Mouse (Mus musculus) neural tube, embryonic 15.5 days (tissue): ENCODE data around the gene Stau1. TPM values are rescaled to one million over a fixed set of nuclear protein-coding genes. Genes with fewer than 3 reads are reported as not detected.
A peak's percentile ranks its signal among the peaks of the same experiment; 100 is the strongest.

ENCODE experiments used
- ATAC-seq: fragments of 200-750 bp; cut with Nextera tagmentation; 2 replicates; pipeline ENCODE4 v1.8.0; 2017; ENCODE audit warnings: mild to moderate bottlenecking, moderate TSS enrichment, moderate library complexity; ENCODE audit not compliant: low FRiP score
- H3K27ac ChIP-seq: fragments of 300-500 bp; sonication (generic); replicated peaks from 2 replicates; pipeline ENCODE4 v1.5.1; 2015; ENCODE audit warnings: mild to moderate bottlenecking, inconsistent platforms
- H3K27me3 ChIP-seq: fragments of 300-500 bp; sonication (generic); replicated peaks from 2 replicates; pipeline ENCODE4 v1.6.1; 2015; ENCODE audit warnings: inconsistent platforms
- H3K36me3 ChIP-seq: fragments of 300-500 bp; sonication (generic); 2 replicates; pipeline ENCODE4 v1.6.1; 2015; ENCODE audit warnings: inconsistent platforms
- H3K4me1 ChIP-seq: fragments of 300-500 bp; sonication (generic); 2 replicates; pipeline ENCODE4 v1.6.1; 2015; ENCODE audit warnings: inconsistent platforms
- H3K4me2 ChIP-seq: fragments of 300-500 bp; sonication (generic); 2 replicates; pipeline ENCODE4 v1.6.1; 2015; ENCODE audit warnings: inconsistent platforms, mild to moderate bottlenecking, moderate library complexity
- H3K4me3 ChIP-seq: fragments of 300-500 bp; sonication (generic); replicated peaks from 2 replicates; pipeline ENCODE4 v1.5.1; 2015; ENCODE audit warnings: mild to moderate bottlenecking, inconsistent platforms
- H3K9ac ChIP-seq: fragments of 300-500 bp; sonication (generic); replicated peaks from 2 replicates; pipeline ENCODE4 v1.6.1; 2015; ENCODE audit warnings: mild to moderate bottlenecking, inconsistent platforms
- H3K9me3 ChIP-seq: fragments of 300-500 bp; sonication (generic); replicated peaks from 2 replicates; pipeline ENCODE4 v1.6.1; 2016; ENCODE audit warnings: inconsistent platforms
- WGBS: fragments of 180-500 bp; shearing (Covaris S2); methylation state at CpG from one replicate; pipeline ENCODE4 v1.1.7; 2015; ENCODE audit warnings: mixed read lengths; 5-methylcytosine and 5-hydroxymethylcytosine counted together
- polyA plus RNA-seq: library from polyadenylated mRNA; unstranded; fragments of >200 nt; fragmentation: Nextera tagmentation; extraction: Ambion mirVana; gene quantifications from 2 replicates; pipeline ENCODE4 v1.2.1, GENCODE M21; 2015

Gene Stau1
- polyA plus RNA-seq, result 96.6 and 103 TPM in 2 replicates

GRCm38 (mm10) chr2:166995796-166996532, at the start of gene Stau1:
Stau1 (minus strand) TSS chr2:166996299.
- WGBS, result under 1% methylated on average over 81 of the region's 88 CpGs
- Histone ChIP-seq H3K27me3 (no peaks in the 10 kb centered on the region), H3K36me3 (no peaks in the 10 kb centered on the region), H3K4me2 (peak within 1 kb of the TSS; percentile 82), H3K9me3 (no peaks in the 10 kb centered on the region), H3K9ac (peak within 1 kb of the TSS; percentile 81), H3K4me1 (peaks cover 49% of the 10 kb centered on the region), H3K4me3 (peak within 1 kb of the TSS; percentile 80), H3K27ac (peak within 1 kb of the TSS; percentile 93)
- ATAC-seq, result peak; percentile 99

GRCm38 (mm10) chr2:167043400-167044121, 47.5 kb upstream of the Stau1 start:
- H3K4me1 ChIP-seq, result no peaks in the 10 kb centered on the region
- H3K36me3 ChIP-seq, result peaks cover 93% of the 10 kb centered on the region
- H3K27ac ChIP-seq, result no peak overlapping the region
- no peak overlapping the region for H3K9ac ChIP-seq
- no peak overlapping the region for H3K4me3 ChIP-seq
- 96% methylated on average over 12 of the region's 12 CpGs for WGBS
- ATAC-seq, result no peak
- H3K9me3 ChIP-seq, result no peaks in the 10 kb centered on the region
- H3K4me2 ChIP-seq, result no peak overlapping the region
- H3K27me3 ChIP-seq, result no peaks in the 10 kb centered on the region

DNA sequence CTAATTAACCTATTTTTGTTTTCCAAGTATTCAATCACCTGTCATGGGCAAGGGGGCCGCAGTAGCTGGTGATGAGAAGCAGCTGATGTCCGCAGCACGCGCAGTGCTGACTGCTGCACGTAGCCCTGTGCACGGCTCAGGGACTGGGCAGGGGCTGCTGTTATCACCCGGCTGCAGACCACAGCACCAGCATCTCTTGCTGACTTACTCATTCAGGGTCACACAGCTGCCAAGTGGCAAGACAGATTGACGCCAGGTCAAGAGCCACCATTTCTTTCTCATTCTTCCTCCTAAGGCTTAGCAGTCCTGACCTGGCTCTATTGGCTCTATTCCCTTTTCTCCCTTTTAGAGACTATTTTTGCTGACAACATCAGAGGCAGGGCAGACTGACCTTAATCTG, 43.3 kb upstream of the Stau1 start:
- 85% methylated on average over 8 of the region's 8 CpGs for WGBS
- H3K9me3 ChIP-seq, result no peaks in the 10 kb centered on the region
- H3K27ac ChIP-seq, result no peak overlapping the region
- peaks cover 99% of the 10 kb centered on the region for H3K36me3 ChIP-seq
- no peaks in the 10 kb centered on the region for H3K4me1 ChIP-seq
- H3K4me3 ChIP-seq, result no peak overlapping the region
- H3K9ac ChIP-seq, result no peak overlapping the region
- no peak overlapping the region for H3K4me2 ChIP-seq
- no peak for ATAC-seq
- H3K27me3 ChIP-seq, result no peaks in the 10 kb centered on the region

GRCm38 (mm10) chr2:167038716-167039115, 42.6 kb upstream of the Stau1 start:
- H3K4me1 ChIP-seq, result no peaks in the 10 kb centered on the region
- 98% methylated on average over 7 of the region's 7 CpGs for WGBS
- no peak overlapping the region for H3K4me2 ChIP-seq
- no peak overlapping the region for H3K9ac ChIP-seq
- H3K27me3 ChIP-seq, result no peaks in the 10 kb centered on the region
- no peak for ATAC-seq
- H3K36me3 ChIP-seq, result peaks cover 99% of the 10 kb centered on the region
- no peaks in the 10 kb centered on the region for H3K9me3 ChIP-seq
- no peak overlapping the region for H3K4me3 ChIP-seq
- no peak overlapping the region for H3K27ac ChIP-seq

DNA sequence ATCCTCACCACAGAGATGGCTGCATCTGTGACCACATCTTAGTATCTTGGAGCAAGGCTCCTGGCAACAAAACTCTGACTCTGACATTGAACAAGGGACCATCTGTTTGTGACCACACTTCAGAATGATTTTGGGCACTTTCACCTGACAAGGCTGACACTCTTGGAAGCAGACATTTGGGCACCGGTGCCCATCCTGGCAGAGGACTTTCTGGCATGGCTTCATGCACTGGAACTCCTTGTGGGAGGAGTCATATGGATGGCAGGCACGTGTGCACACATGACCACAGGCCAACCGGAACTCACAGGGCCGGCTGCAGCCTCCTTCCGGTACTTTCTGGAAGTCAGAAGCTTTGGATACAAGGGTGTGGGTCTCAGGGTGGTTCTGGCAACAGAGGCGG, 42.2 kb upstream of the Stau1 start:
- H3K9me3 ChIP-seq, result no peaks in the 10 kb centered on the region
- H3K4me2 ChIP-seq, result no peak overlapping the region
- H3K4me1 ChIP-seq, result no peaks in the 10 kb centered on the region
- H3K9ac ChIP-seq, result no peak overlapping the region
- no peaks in the 10 kb centered on the region for H3K27me3 ChIP-seq
- H3K27ac ChIP-seq, result no peak overlapping the region
- 90% methylated on average over 6 of the region's 6 CpGs for WGBS
- H3K36me3 ChIP-seq, result peaks cover 99% of the 10 kb centered on the region
- no peak for ATAC-seq
- H3K4me3 ChIP-seq, result no peak overlapping the region

DNA sequence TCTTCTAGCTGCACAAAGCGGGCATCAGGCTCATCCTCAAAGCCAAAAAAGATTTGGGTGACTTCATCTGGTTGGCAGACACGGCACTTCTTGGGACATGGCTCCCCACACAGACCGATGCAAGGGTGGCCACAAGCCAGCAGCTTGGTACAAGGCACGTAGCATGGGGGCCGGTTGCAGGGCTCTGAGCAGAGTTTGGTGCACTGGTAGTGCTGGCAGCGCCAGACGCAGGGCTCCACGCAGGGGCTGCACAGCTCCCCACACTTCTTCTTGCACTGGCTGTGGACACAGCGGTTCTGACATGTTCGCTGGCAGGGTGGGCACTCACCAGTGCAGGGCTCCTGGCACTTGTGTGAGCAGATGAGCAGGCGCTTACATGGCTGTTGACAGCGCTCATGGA, 41.6 kb upstream of the Stau1 start:
- no peaks in the 10 kb centered on the region for H3K4me1 ChIP-seq
- peaks cover 96% of the 10 kb centered on the region for H3K36me3 ChIP-seq
- ATAC-seq, result no peak
- H3K4me2 ChIP-seq, result no peak overlapping the region
- no peak overlapping the region for H3K27ac ChIP-seq
- H3K9ac ChIP-seq, result no peak overlapping the region
- H3K27me3 ChIP-seq, result no peaks in the 10 kb centered on the region
- H3K4me3 ChIP-seq, result no peak overlapping the region
- H3K9me3 ChIP-seq, result no peaks in the 10 kb centered on the region
- 97% methylated on average over 12 of the region's 12 CpGs for WGBS

- 95% methylated on average over 4 of the region's 4 CpGs for WGBS
- ATAC-seq, result no peak
- H3K27me3 ChIP-seq, result no peaks in the 10 kb centered on the region
- no peaks in the 10 kb centered on the region for H3K4me1 ChIP-seq
- H3K4me3 ChIP-seq, result no peak overlapping the region
- H3K4me2 ChIP-seq, result no peak overlapping the region
- H3K27ac ChIP-seq, result no peak overlapping the region
- peaks cover 89% of the 10 kb centered on the region for H3K36me3 ChIP-seq
- no peak overlapping the region for H3K9ac ChIP-seq
- H3K9me3 ChIP-seq, result no peaks in the 10 kb centered on the region
These were observed 34.4 kb upstream of the Stau1 start for GRCm38 (mm10) chr2:167030507-167030906.

GRCm38 (mm10) chr2:167028553-167028952, 32.5 kb upstream of the Stau1 start:
- peaks cover 86% of the 10 kb centered on the region for H3K36me3 ChIP-seq
- no peak overlapping the region for H3K27ac ChIP-seq
- H3K9me3 ChIP-seq, result no peaks in the 10 kb centered on the region
- ATAC-seq, result no peak
- no peaks in the 10 kb centered on the region for H3K27me3 ChIP-seq
- WGBS, result 94% methylated on average over 7 of the region's 7 CpGs
- no peaks in the 10 kb centered on the region for H3K4me1 ChIP-seq
- no peak overlapping the region for H3K4me3 ChIP-seq
- H3K4me2 ChIP-seq, result no peak overlapping the region
- no peak overlapping the region for H3K9ac ChIP-seq

DNA sequence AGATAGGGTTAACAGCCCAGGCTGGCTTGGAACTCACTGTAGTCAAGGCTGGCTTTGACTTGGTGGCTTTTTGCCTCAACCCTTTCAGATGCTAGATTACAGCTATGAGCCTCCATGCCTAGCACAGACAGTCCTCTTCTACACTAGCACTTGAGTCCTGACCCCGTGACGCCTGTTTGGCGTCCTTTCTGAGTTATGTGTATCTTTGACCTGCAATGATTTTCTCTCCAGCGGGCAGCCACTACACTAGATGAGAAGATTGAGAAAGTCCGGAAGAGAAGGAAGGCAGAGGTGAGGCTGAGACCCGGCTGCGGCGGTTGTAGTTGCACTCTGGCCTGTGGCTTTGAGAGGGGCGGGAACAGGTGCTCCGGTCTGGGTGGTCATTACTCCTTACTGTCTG, 23.3 kb upstream of the Stau1 start:
- H3K4me3 ChIP-seq, result no peak overlapping the region
- H3K27me3 ChIP-seq, result no peaks in the 10 kb centered on the region
- no peak overlapping the region for H3K27ac ChIP-seq
- 94% methylated on average over 10 of the region's 10 CpGs for WGBS
- no peaks in the 10 kb centered on the region for H3K9me3 ChIP-seq
- H3K4me1 ChIP-seq, result peaks cover 25% of the 10 kb centered on the region
- H3K4me2 ChIP-seq, result no peak overlapping the region
- no peak overlapping the region for H3K9ac ChIP-seq
- H3K36me3 ChIP-seq, result peaks cover 60% of the 10 kb centered on the region
- no peak for ATAC-seq

DNA sequence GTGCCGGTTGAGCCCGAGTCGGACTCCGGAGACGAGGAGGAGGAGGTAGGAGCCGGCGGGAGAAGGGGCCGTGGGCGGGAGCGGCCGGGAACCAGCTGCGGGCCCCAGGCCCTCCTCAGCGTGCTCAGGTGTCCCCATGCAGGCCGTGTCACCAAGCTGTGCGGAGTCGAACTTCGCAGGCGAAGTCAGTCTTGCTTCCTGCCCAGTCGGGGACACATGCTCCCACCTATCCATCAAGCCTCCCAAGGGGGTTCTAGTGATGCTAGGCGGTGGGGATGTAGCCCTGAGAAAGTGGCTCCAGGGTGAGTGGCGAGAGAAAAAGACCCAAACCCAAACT, 19.3 kb upstream of the Stau1 start:
- H3K27me3 ChIP-seq, result no peaks in the 10 kb centered on the region
- ATAC-seq, result peak; percentile 77
- H3K4me3 ChIP-seq, result peak overlapping the region; percentile 95
- H3K9me3 ChIP-seq, result no peaks in the 10 kb centered on the region
- H3K36me3 ChIP-seq, result peaks cover 27% of the 10 kb centered on the region
- 0% methylated on average over 21 of the region's 21 CpGs for WGBS
- H3K9ac ChIP-seq, result peak overlapping the region; percentile 77
- H3K4me2 ChIP-seq, result peak overlapping the region; percentile 97
- H3K27ac ChIP-seq, result peak overlapping the region; percentile 81
- peaks cover 25% of the 10 kb centered on the region for H3K4me1 ChIP-seq

DNA sequence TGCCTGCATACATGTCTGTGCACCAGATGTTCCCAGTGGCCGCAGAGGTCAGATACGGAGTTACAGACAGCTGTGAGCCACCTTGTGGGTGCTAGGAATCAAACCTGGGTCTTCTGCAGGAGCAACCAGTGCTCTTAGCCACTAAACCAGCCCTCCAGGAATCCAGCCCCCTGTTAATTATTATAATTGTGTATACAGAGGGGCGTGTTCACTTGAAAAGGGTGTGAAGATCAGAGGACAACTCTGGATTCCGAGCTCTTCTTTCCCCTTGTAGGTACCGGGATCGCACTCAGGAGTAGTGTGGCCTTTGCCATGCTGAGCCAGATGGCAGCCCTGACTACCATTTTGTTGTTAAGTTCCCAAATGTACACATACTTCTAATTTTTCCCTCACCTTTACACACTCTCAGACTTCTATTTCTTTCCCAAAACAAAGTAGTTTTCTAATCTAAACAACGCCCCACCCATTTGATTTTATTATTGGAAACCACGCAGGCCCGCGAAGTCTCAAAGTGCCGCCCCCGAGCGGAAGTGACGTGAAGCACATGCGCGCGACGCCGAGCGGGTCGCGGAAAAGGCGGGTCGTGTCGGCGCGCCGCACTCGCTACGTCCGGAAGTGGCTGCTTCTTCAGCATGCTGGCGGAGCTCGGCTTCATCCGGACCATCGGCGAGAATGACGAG, 18.7 kb upstream of the Stau1 start, which contains the start of gene Ddx27:
TSS of gene Ddx27 (plus strand) at position 492 of the 680 bp plus-strand sequence.
- Histone ChIP-seq H3K27me3 (no peaks in the 10 kb centered on the region), H3K4me1 (peaks cover 25% of the 10 kb centered on the region), H3K36me3 (peaks cover 22% of the 10 kb centered on the region), H3K27ac (peak within 1 kb of the TSS; percentile 81), H3K9ac (peak within 1 kb of the TSS; percentile 77), H3K4me3 (peak within 1 kb of the TSS; percentile 95), H3K9me3 (no peaks in the 10 kb centered on the region), H3K4me2 (peak within 1 kb of the TSS; percentile 97)
- peak; percentile 92 for ATAC-seq
- 1% methylated on average over 37 of the region's 37 CpGs for WGBS
